Mouse (Mus musculus) MEL (cell line): ENCODE data around the gene Akt1. TPM values are rescaled to one million over a fixed set of nuclear protein-coding genes. Genes with fewer than 3 reads are reported as not detected.
A peak's percentile ranks its signal among the peaks of the same experiment; 100 is the strongest.

Experiments used
- DNase-seq: peaks from one replicate; pipeline ENCODE4 v3.0.0; 2011; ENCODE audit warnings: low read depth, low spot score
- H3K27ac ChIP-seq: 2 replicates; pipeline ENCODE4 v1.5.1; 2012; ENCODE audit warnings: low read depth, mild to moderate bottlenecking, control low read depth, low read length, moderate library complexity; ENCODE audit not compliant: control insufficient read depth
- H3K27me3 ChIP-seq, 2 experiments: fragments of 150-350 bp in 1 of 2; sonication (generic) in 1 of 2; 2 replicates each; pipeline ENCODE4 v1.6.1; 2012; ENCODE audit warnings: low read length in 2 of 2, mild to moderate bottlenecking in 2 of 2, improper control_type of control experiment in 1 of 2, moderate library complexity in 1 of 2; ENCODE audit not compliant: insufficient read depth in 2 of 2, control insufficient read depth in 1 of 2
- H3K36me3 ChIP-seq, 2 experiments: 2 replicates each; pipeline ENCODE4 v1.6.1; 2012 to 2014; ENCODE audit warnings: low read length in 2 of 2, improper control_type of control experiment in 1 of 2, inconsistent platforms in 1 of 2, mild to moderate bottlenecking in 1 of 2; ENCODE audit not compliant: insufficient read depth in 2 of 2, control insufficient read depth in 1 of 2
- H3K4me1 ChIP-seq, 2 experiments: fragments of 150-350 bp in 1 of 2; sonication (generic) in 1 of 2; 2 replicates each; pipeline ENCODE4 v1.6.1; 2012; ENCODE audit warnings: low read length in 2 of 2, improper control_type of control experiment in 1 of 2, mild to moderate bottlenecking in 1 of 2; ENCODE audit not compliant: insufficient read depth in 2 of 2, control insufficient read depth in 1 of 2
- H3K4me3 ChIP-seq, 2 experiments: fragments of 150-350 bp in 1 of 2; sonication (generic) in 1 of 2; 2 replicates each; pipeline ENCODE4 v1.5.1; 2012; ENCODE audit warnings: low read depth in 2 of 2, low read length in 2 of 2, mild to moderate bottlenecking in 2 of 2, moderate library complexity in 2 of 2, control low read depth in 1 of 2, improper control_type of control experiment in 1 of 2; ENCODE audit not compliant: control insufficient read depth in 1 of 2, insufficient read depth in 1 of 2
- H3K79me2 ChIP-seq: 2 replicates; pipeline ENCODE4 v1.6.1; 2012; ENCODE audit warnings: mild to moderate bottlenecking, low read length, moderate library complexity; ENCODE audit not compliant: control insufficient read depth, poor library complexity, insufficient read depth
- H3K9ac ChIP-seq: 2 replicates; pipeline ENCODE4 v1.6.1; 2012; ENCODE audit warnings: low read depth, mild to moderate bottlenecking, control low read depth, low read length, moderate library complexity; ENCODE audit not compliant: control insufficient read depth, poor library complexity, severe bottlenecking
- H3K9me3 ChIP-seq: fragments of 150-350 bp; sonication (generic); replicated peaks from 2 replicates; pipeline ENCODE4 v1.6.1; 2012; ENCODE audit warnings: mild to moderate bottlenecking, low read length, improper control_type of control experiment, moderate library complexity; ENCODE audit not compliant: insufficient read depth
- CHD2 ChIP-seq: IDR thresholded peaks from 2 replicates; pipeline ENCODE4 v1.6.1; 2011; ENCODE audit warnings: low read length, improper control_type of control experiment
- CTCF ChIP-seq, 3 experiments: IDR thresholded peaks in 2 of 3; conservative IDR thresholded peaks in 1 of 3; 2 replicates each; pipeline ENCODE4 v1.5.1; 2011 to 2012; ENCODE audit warnings: low read length in 3 of 3, low read depth in 2 of 3, mild to moderate bottlenecking in 2 of 3, improper control_type of control experiment in 1 of 3, inconsistent platforms in 1 of 3, mixed read lengths in 1 of 3, moderate library complexity in 1 of 3; ENCODE audit not compliant: control insufficient read depth in 1 of 3, insufficient read depth in 1 of 3, poor library complexity in 1 of 3, severe bottlenecking in 1 of 3
- ELF1 ChIP-seq: IDR thresholded peaks from 2 replicates; pipeline ENCODE4 v1.6.1; 2014; ENCODE audit warnings: low read depth, mild to moderate bottlenecking, inconsistent platforms, low read length, improper control_type of control experiment, moderate library complexity
- EP300 ChIP-seq, 2 experiments: IDR thresholded peaks; 2 replicates each; pipeline ENCODE4 v1.6.1; 2011; ENCODE audit warnings: improper control_type of control experiment in 2 of 2, low read length in 2 of 2, low read depth in 1 of 2, mild to moderate bottlenecking in 1 of 2
- GABPA ChIP-seq: IDR thresholded peaks from 2 replicates; pipeline ENCODE4 v1.6.1; 2012; ENCODE audit warnings: low read depth, mild to moderate bottlenecking, inconsistent platforms, low read length, improper control_type of control experiment, moderate library complexity
- GATA1 ChIP-seq: IDR thresholded peaks from 2 replicates; pipeline ENCODE4 v1.6.1; 2011; ENCODE audit warnings: low read depth, low read length, improper control_type of control experiment
- HCFC1 ChIP-seq: IDR thresholded peaks from 2 replicates; pipeline ENCODE4 v1.6.1; 2012; ENCODE audit warnings: low read depth, mild to moderate bottlenecking, inconsistent platforms, low read length, improper control_type of control experiment, moderate library complexity
- JUND ChIP-seq: IDR thresholded peaks from 2 replicates; pipeline ENCODE4 v1.6.1; 2011; ENCODE audit warnings: low read depth, mild to moderate bottlenecking, improper control_type of control experiment, low read length
- MAFK ChIP-seq: IDR thresholded peaks from 2 replicates; pipeline ENCODE4 v1.6.1; 2011; ENCODE audit warnings: low read depth, mild to moderate bottlenecking, low read length, improper control_type of control experiment, borderline replicate concordance
- MAX ChIP-seq: IDR thresholded peaks from 2 replicates; pipeline ENCODE4 v1.6.1; 2011; ENCODE audit warnings: low read length, improper control_type of control experiment
- MAZ ChIP-seq: IDR thresholded peaks from 2 replicates; pipeline ENCODE4 v1.6.1; 2012; ENCODE audit warnings: low read depth, mild to moderate bottlenecking, inconsistent platforms, low read length, improper control_type of control experiment
- MXI1 ChIP-seq: IDR thresholded peaks from 2 replicates; pipeline ENCODE4 v1.6.1; 2011; ENCODE audit warnings: mild to moderate bottlenecking, low read depth, low read length, improper control_type of control experiment
- MYC ChIP-seq: IDR thresholded peaks from 2 replicates; pipeline ENCODE4 v1.6.1; 2011; ENCODE audit warnings: low read depth, mild to moderate bottlenecking, low read length, improper control_type of control experiment, moderate library complexity
- NRF1 ChIP-seq: IDR thresholded peaks from 2 replicates; pipeline ENCODE4 v1.6.1; 2014; ENCODE audit warnings: low read depth, mild to moderate bottlenecking, inconsistent platforms, low read length, improper control_type of control experiment, moderate library complexity; ENCODE audit not compliant: poor library complexity, insufficient read depth, severe bottlenecking
- POLR2AphosphoS5 ChIP-seq: IDR thresholded peaks from 2 replicates; pipeline ENCODE4 v1.6.1; 2012; ENCODE audit warnings: low read depth, borderline replicate concordance, mild to moderate bottlenecking, inconsistent platforms, low read length, moderate library complexity, mixed read lengths
- RAD21 ChIP-seq: IDR thresholded peaks from 2 replicates; pipeline ENCODE4 v1.6.1; 2011; ENCODE audit warnings: mild to moderate bottlenecking, low read depth, low read length, improper control_type of control experiment
- RCOR1 ChIP-seq: IDR thresholded peaks from 2 replicates; pipeline ENCODE4 v1.6.1; 2012; ENCODE audit warnings: low read depth, mild to moderate bottlenecking, inconsistent platforms, low read length, improper control_type of control experiment
- SIN3A ChIP-seq: IDR thresholded peaks from 2 replicates; pipeline ENCODE4 v1.6.1; 2012; ENCODE audit warnings: low read length, improper control_type of control experiment, inconsistent platforms
- SMC3 ChIP-seq: IDR thresholded peaks from 2 replicates; pipeline ENCODE4 v1.6.1; 2011; ENCODE audit warnings: low read depth, low read length, improper control_type of control experiment
- TBP ChIP-seq: IDR thresholded peaks from 2 replicates; pipeline ENCODE4 v1.8.0; 2011; ENCODE audit warnings: low read depth, low read length, improper control_type of control experiment
- TCF12 ChIP-seq: IDR thresholded peaks from 2 replicates; pipeline ENCODE4 v1.6.1; 2014; ENCODE audit warnings: low read depth, mild to moderate bottlenecking, inconsistent platforms, low read length, improper control_type of control experiment, moderate library complexity
- UBTF ChIP-seq: IDR thresholded peaks from 2 replicates; pipeline ENCODE4 v1.6.1; 2012; ENCODE audit warnings: low read depth, mild to moderate bottlenecking, inconsistent platforms, low read length, improper control_type of control experiment, moderate library complexity, borderline replicate concordance; ENCODE audit not compliant: insufficient read depth
- USF1 ChIP-seq: IDR thresholded peaks from 2 replicates; pipeline ENCODE4 v1.6.1; 2014; ENCODE audit warnings: low read depth, mild to moderate bottlenecking, inconsistent platforms, low read length, improper control_type of control experiment, moderate library complexity
- USF2 ChIP-seq, 2 experiments: IDR thresholded peaks; 2 replicates each; pipeline ENCODE4 v1.6.1; 2011 to 2012; ENCODE audit warnings: improper control_type of control experiment in 2 of 2, low read length in 2 of 2, borderline replicate concordance in 1 of 2, inconsistent platforms in 1 of 2, low read depth in 1 of 2, mild to moderate bottlenecking in 1 of 2; ENCODE audit not compliant: insufficient read depth in 1 of 2
- ZC3H11A ChIP-seq: IDR thresholded peaks from 2 replicates; pipeline ENCODE4 v1.6.1; 2012; ENCODE audit warnings: low read depth, mild to moderate bottlenecking, inconsistent platforms, low read length, improper control_type of control experiment
- ZMIZ1 ChIP-seq: IDR thresholded peaks from 2 replicates; pipeline ENCODE4 v1.6.1; 2012; ENCODE audit warnings: low read depth, mild to moderate bottlenecking, inconsistent platforms, low read length, improper control_type of control experiment, moderate library complexity
- ZNF384 ChIP-seq: IDR thresholded peaks from 2 replicates; pipeline ENCODE4 v1.6.1; 2012; ENCODE audit warnings: low read depth, mild to moderate bottlenecking, inconsistent platforms, low read length, improper control_type of control experiment
- polyA plus RNA-seq, 2 experiments: library from polyadenylated mRNA; stranded (reverse) in 1 of 2; unstranded in 1 of 2; fragments of >175 nt in 1 of 2; fragments of >200 nt in 1 of 2; gene quantifications; 2 replicates each; pipeline versions ENCODE4 v1.2.1 to v1.2.4; 2012; ENCODE audit warnings: low replicate concordance in 2 of 2, low read depth in 1 of 2; ENCODE audit not compliant: insufficient read length in 2 of 2, insufficient read depth in 1 of 2, missing spikeins in 1 of 2
- total RNA-seq: library from RNA; depleted of rRNA; stranded (reverse); fragments of 300-350 nt; gene quantifications from 2 replicates; pipeline ENCODE4 v1.2.3, GENCODE M21; 2012

The Akt1 gene
- total and polyA plus RNA-seq, 3 experiments = 322 to 827 (median 764) TPM

GRCm38 (mm10) chr12:112706704-112707572 is 32.3 kb upstream of the Akt1 start:
- Histone ChIP-seq H3K9ac (no peak overlapping the region), H3K27me3 (peaks cover 0 to 2% of the 10 kb centered on the region in 2 experiments; a peak in 1 of 4 replicates), H3K9me3 (no peaks in the 10 kb centered on the region), H3K36me3 (peaks cover 0 to 16% of the 10 kb centered on the region in 2 experiments; a peak in 2 of 4 replicates), H3K4me1 (peaks cover 7 to 21% of the 10 kb centered on the region in 2 experiments), H3K27ac (no peak overlapping the region), H3K79me2 (no peaks in the 10 kb centered on the region), H3K4me3 (peak overlapping the region in 1 of 2 experiments; percentile 37; a peak in 2 of 4 replicates)
- DNase-seq = peak; percentile 95
- TF ChIP-seq MXI1 (peak; percentile 63; the same call in 1 of the 2 replicates), RAD21 (peak; percentile 94), ZMIZ1 (no peak), CTCF (IDR thresholded peaks at IDR 0.05 in 2 of 3, conservative IDR thresholded peaks at IDR 0.05 in 1 of 3; ENCODE audit: control insufficient read depth in 1 of 3, insufficient read depth in 1 of 3, low read depth in 2 of 3, low read length in 3 of 3, poor library complexity in 1 of 3, severe bottlenecking in 1 of 3) (peak in 2 of 3 experiments; percentile 100; a peak in 5 of 6 replicates), POLR2AphosphoS5 (no peak), NRF1 (no peak), RCOR1 (no peak), EP300 (IDR thresholded peaks at IDR 0.05; ENCODE audit: low read depth in 1 of 2, low read length in 2 of 2) (no peak; a peak in 1 of 4 replicates), ZNF384 (no peak), HCFC1 (peak; percentile 62), CHD2 (no peak), GATA1 (peak; percentile 19; the same call in 1 of the 2 replicates), TBP (0 out of 2 replicates have a peak, but pooled peaks have one; percentile 20), USF2 (IDR thresholded peaks at IDR 0.05; ENCODE audit: borderline replicate concordance in 1 of 2, insufficient read depth in 1 of 2, low read depth in 1 of 2, low read length in 2 of 2) (no peak), UBTF (no peak), MYC (peak; percentile 71), MAX (no peak; the same call in none of the 2 replicates), USF1 (no peak), GABPA (no peak), MAZ (peak; percentile 96), JUND (no peak), TCF12 (peak; percentile 6; the same call in 1 of the 2 replicates), SIN3A (peak; percentile 86), SMC3 (peak; percentile 100), ELF1 (peak; percentile 26; the same call in 1 of the 2 replicates), ZC3H11A (peak; percentile 97), MAFK (no peak)
